Mouse (Mus musculus) C2C12 (cell line): ENCODE measurements around the gene Galnt17.

Source experiments
- CTCF ChIP-seq: IDR thresholded peaks from one replicate; pipeline ENCODE4 v1.5.1; 2011; ENCODE audit not compliant: control insufficient read depth, insufficient read depth, insufficient read length
- MAX ChIP-seq: IDR thresholded peaks from one replicate; pipeline ENCODE4 v1.6.1; 2011; ENCODE audit warnings: mild to moderate bottlenecking, control low read depth

DNA sequence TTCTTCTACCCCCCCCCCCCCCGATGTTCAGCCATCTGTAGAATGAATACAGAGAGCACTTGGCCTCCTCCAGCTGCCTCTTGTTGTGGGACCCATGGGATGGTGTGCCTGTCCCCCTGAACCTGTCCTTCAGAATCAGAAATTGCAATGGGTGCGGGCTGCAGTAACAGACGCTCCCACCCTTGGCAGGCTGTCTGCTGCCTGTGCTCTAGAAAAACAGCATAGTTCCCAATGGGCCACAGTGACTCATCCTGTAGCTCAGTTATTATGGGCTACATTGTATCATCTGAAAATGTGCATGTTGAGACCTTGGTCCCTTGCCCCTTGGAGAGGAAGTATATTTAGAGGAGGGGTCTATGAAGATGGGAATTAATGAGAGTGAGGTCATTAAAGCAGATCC lies 283.8 kb downstream of the Galnt17 start:
- TF ChIP-seq MAX (no peak), CTCF (no peak)
